Mouse (Mus musculus) MEL (cell line): ENCODE measurements at regions not wholly inside any gene's neighbourhood (a gene's known extent, or its start where the extent isn't known, plus 50 kb on each side); places are given as distances from the start of the nearest gene placed in this dataset.

Source experiments
- DNase-seq: peaks from one replicate; pipeline ENCODE4 v3.0.0; 2011; ENCODE audit warnings: low read depth, low spot score
- H3K27ac ChIP-seq: 2 replicates; pipeline ENCODE4 v1.5.1; 2012; ENCODE audit warnings: low read depth, mild to moderate bottlenecking, control low read depth, low read length, moderate library complexity; ENCODE audit not compliant: control insufficient read depth
- H3K27me3 ChIP-seq, 2 experiments: fragments of 150-350 bp in 1 of 2; sonication (generic) in 1 of 2; 2 replicates each; pipeline ENCODE4 v1.6.1; 2012; ENCODE audit warnings: low read length in 2 of 2, mild to moderate bottlenecking in 2 of 2, improper control_type of control experiment in 1 of 2, moderate library complexity in 1 of 2; ENCODE audit not compliant: insufficient read depth in 2 of 2, control insufficient read depth in 1 of 2
- H3K36me3 ChIP-seq, 2 experiments: 2 replicates each; pipeline ENCODE4 v1.6.1; 2012 to 2014; ENCODE audit warnings: low read length in 2 of 2, improper control_type of control experiment in 1 of 2, inconsistent platforms in 1 of 2, mild to moderate bottlenecking in 1 of 2; ENCODE audit not compliant: insufficient read depth in 2 of 2, control insufficient read depth in 1 of 2
- H3K4me1 ChIP-seq, 2 experiments: fragments of 150-350 bp in 1 of 2; sonication (generic) in 1 of 2; 2 replicates each; pipeline ENCODE4 v1.6.1; 2012; ENCODE audit warnings: low read length in 2 of 2, improper control_type of control experiment in 1 of 2, mild to moderate bottlenecking in 1 of 2; ENCODE audit not compliant: insufficient read depth in 2 of 2, control insufficient read depth in 1 of 2
- H3K4me3 ChIP-seq, 2 experiments: fragments of 150-350 bp in 1 of 2; sonication (generic) in 1 of 2; 2 replicates each; pipeline ENCODE4 v1.5.1; 2012; ENCODE audit warnings: low read depth in 2 of 2, low read length in 2 of 2, mild to moderate bottlenecking in 2 of 2, moderate library complexity in 2 of 2, control low read depth in 1 of 2, improper control_type of control experiment in 1 of 2; ENCODE audit not compliant: control insufficient read depth in 1 of 2, insufficient read depth in 1 of 2
- H3K79me2 ChIP-seq: 2 replicates; pipeline ENCODE4 v1.6.1; 2012; ENCODE audit warnings: mild to moderate bottlenecking, low read length, moderate library complexity; ENCODE audit not compliant: control insufficient read depth, poor library complexity, insufficient read depth
- H3K9ac ChIP-seq: 2 replicates; pipeline ENCODE4 v1.6.1; 2012; ENCODE audit warnings: low read depth, mild to moderate bottlenecking, control low read depth, low read length, moderate library complexity; ENCODE audit not compliant: control insufficient read depth, poor library complexity, severe bottlenecking
- H3K9me3 ChIP-seq: fragments of 150-350 bp; sonication (generic); replicated peaks from 2 replicates; pipeline ENCODE4 v1.6.1; 2012; ENCODE audit warnings: mild to moderate bottlenecking, low read length, improper control_type of control experiment, moderate library complexity; ENCODE audit not compliant: insufficient read depth
- CTCF ChIP-seq, 3 experiments: IDR thresholded peaks in 2 of 3; conservative IDR thresholded peaks in 1 of 3; 2 replicates each; pipeline ENCODE4 v1.5.1; 2011 to 2012; ENCODE audit warnings: low read length in 3 of 3, low read depth in 2 of 3, mild to moderate bottlenecking in 2 of 3, improper control_type of control experiment in 1 of 3, inconsistent platforms in 1 of 3, mixed read lengths in 1 of 3, moderate library complexity in 1 of 3; ENCODE audit not compliant: control insufficient read depth in 1 of 3, insufficient read depth in 1 of 3, poor library complexity in 1 of 3, severe bottlenecking in 1 of 3
- EP300 ChIP-seq, 2 experiments: IDR thresholded peaks; 2 replicates each; pipeline ENCODE4 v1.6.1; 2011; ENCODE audit warnings: improper control_type of control experiment in 2 of 2, low read length in 2 of 2, low read depth in 1 of 2, mild to moderate bottlenecking in 1 of 2
- ETS1 ChIP-seq: IDR thresholded peaks from 2 replicates; pipeline ENCODE4 v1.6.1; 2012; ENCODE audit warnings: low read depth, mild to moderate bottlenecking, inconsistent platforms, low read length, improper control_type of control experiment, moderate library complexity
- GATA1 ChIP-seq: IDR thresholded peaks from 2 replicates; pipeline ENCODE4 v1.6.1; 2011; ENCODE audit warnings: low read depth, low read length, improper control_type of control experiment
- HCFC1 ChIP-seq: IDR thresholded peaks from 2 replicates; pipeline ENCODE4 v1.6.1; 2012; ENCODE audit warnings: low read depth, mild to moderate bottlenecking, inconsistent platforms, low read length, improper control_type of control experiment, moderate library complexity
- MAZ ChIP-seq: IDR thresholded peaks from 2 replicates; pipeline ENCODE4 v1.6.1; 2012; ENCODE audit warnings: low read depth, mild to moderate bottlenecking, inconsistent platforms, low read length, improper control_type of control experiment
- MXI1 ChIP-seq: IDR thresholded peaks from 2 replicates; pipeline ENCODE4 v1.6.1; 2011; ENCODE audit warnings: mild to moderate bottlenecking, low read depth, low read length, improper control_type of control experiment
- NELFE ChIP-seq: IDR thresholded peaks from 2 replicates; pipeline ENCODE4 v1.6.1; 2011; ENCODE audit warnings: low read depth, low read length, improper control_type of control experiment
- POLR2A ChIP-seq, 2 experiments: IDR thresholded peaks; 2 replicates each; pipeline ENCODE4 v1.6.1; 2011 to 2012; ENCODE audit warnings: low read length in 2 of 2, mild to moderate bottlenecking in 2 of 2, control low read depth in 1 of 2, improper control_type of control experiment in 1 of 2, low read depth in 1 of 2, moderate library complexity in 1 of 2; ENCODE audit not compliant: control insufficient read depth in 1 of 2, insufficient read depth in 1 of 2, poor library complexity in 1 of 2
- POLR2AphosphoS2 ChIP-seq: IDR thresholded peaks from 2 replicates; pipeline ENCODE4 v1.6.1; 2011; ENCODE audit warnings: low read length, improper control_type of control experiment
- POLR2AphosphoS5 ChIP-seq: IDR thresholded peaks from 2 replicates; pipeline ENCODE4 v1.6.1; 2012; ENCODE audit warnings: low read depth, borderline replicate concordance, mild to moderate bottlenecking, inconsistent platforms, low read length, moderate library complexity, mixed read lengths
- RCOR1 ChIP-seq: IDR thresholded peaks from 2 replicates; pipeline ENCODE4 v1.6.1; 2012; ENCODE audit warnings: low read depth, mild to moderate bottlenecking, inconsistent platforms, low read length, improper control_type of control experiment
- TAL1 ChIP-seq: IDR thresholded peaks from 2 replicates; pipeline ENCODE4 v1.6.1; 2012; ENCODE audit warnings: mild to moderate bottlenecking, inconsistent platforms, low read length, moderate library complexity, mixed read lengths
- TBP ChIP-seq: IDR thresholded peaks from 2 replicates; pipeline ENCODE4 v1.8.0; 2011; ENCODE audit warnings: low read depth, low read length, improper control_type of control experiment
- TCF12 ChIP-seq: IDR thresholded peaks from 2 replicates; pipeline ENCODE4 v1.6.1; 2014; ENCODE audit warnings: low read depth, mild to moderate bottlenecking, inconsistent platforms, low read length, improper control_type of control experiment, moderate library complexity
- ZKSCAN1 ChIP-seq: IDR thresholded peaks from 2 replicates; pipeline ENCODE4 v1.6.1; 2012; ENCODE audit warnings: low read depth, mild to moderate bottlenecking, inconsistent platforms, low read length, improper control_type of control experiment, moderate library complexity
- ZNF384 ChIP-seq: IDR thresholded peaks from 2 replicates; pipeline ENCODE4 v1.6.1; 2012; ENCODE audit warnings: low read depth, mild to moderate bottlenecking, inconsistent platforms, low read length, improper control_type of control experiment

GRCm38 (mm10) chr16:3273427-3273826, 317.4 kb upstream of the Olfr161 start:
- H3K9ac ChIP-seq: no peak overlapping the region
- no peak overlapping the region for H3K4me3 ChIP-seq
- H3K4me1 ChIP-seq: no peaks in the 10 kb centered on the region
- no peak overlapping the region for H3K27ac ChIP-seq
- no peak for TF ChIP-seq ETS1
- no peak for TF ChIP-seq EP300 (IDR thresholded peaks at IDR 0.05; ENCODE audit: low read depth in 1 of 2, low read length in 2 of 2)
- no peak for TF ChIP-seq CTCF (IDR thresholded peaks at IDR 0.05 in 2 of 3, conservative IDR thresholded peaks at IDR 0.05 in 1 of 3; ENCODE audit: control insufficient read depth in 1 of 3, insufficient read depth in 1 of 3, low read depth in 2 of 3, low read length in 3 of 3, poor library complexity in 1 of 3, severe bottlenecking in 1 of 3)
- no peak for TF ChIP-seq POLR2A (IDR thresholded peaks at IDR 0.05; ENCODE audit: control insufficient read depth in 1 of 2, insufficient read depth in 1 of 2, low read depth in 1 of 2, low read length in 2 of 2, poor library complexity in 1 of 2)
- TF ChIP-seq NELFE: no peak
- no peak for TF ChIP-seq ZKSCAN1
- no peak for TF ChIP-seq ZNF384
- TF ChIP-seq GATA1: no peak
- TF ChIP-seq POLR2AphosphoS5: no peak
- no peak for TF ChIP-seq TAL1
- no peak for TF ChIP-seq MXI1
- TF ChIP-seq HCFC1: no peak
- TF ChIP-seq RCOR1: no peak
- no peak for TF ChIP-seq MAZ
- no peak for TF ChIP-seq POLR2AphosphoS2
- TF ChIP-seq TCF12: no peak
- TF ChIP-seq TBP: no peak
- no peak for DNase-seq
- no peaks in the 10 kb centered on the region for H3K79me2 ChIP-seq
- H3K36me3 ChIP-seq: no peaks in the 10 kb centered on the region
- no peaks in the 10 kb centered on the region for H3K27me3 ChIP-seq
- H3K9me3 ChIP-seq: no peaks in the 10 kb centered on the region
